Mouse (Mus musculus): ENCODE measurements around the gene Dpf3. TPM values are rescaled to one million over a fixed set of nuclear protein-coding genes. Genes with fewer than 3 reads are reported as not detected.

Gene Dpf3
- polyA plus RNA-seq, 1 experiment from 2014 or later = 19.3 TPM

DNA sequence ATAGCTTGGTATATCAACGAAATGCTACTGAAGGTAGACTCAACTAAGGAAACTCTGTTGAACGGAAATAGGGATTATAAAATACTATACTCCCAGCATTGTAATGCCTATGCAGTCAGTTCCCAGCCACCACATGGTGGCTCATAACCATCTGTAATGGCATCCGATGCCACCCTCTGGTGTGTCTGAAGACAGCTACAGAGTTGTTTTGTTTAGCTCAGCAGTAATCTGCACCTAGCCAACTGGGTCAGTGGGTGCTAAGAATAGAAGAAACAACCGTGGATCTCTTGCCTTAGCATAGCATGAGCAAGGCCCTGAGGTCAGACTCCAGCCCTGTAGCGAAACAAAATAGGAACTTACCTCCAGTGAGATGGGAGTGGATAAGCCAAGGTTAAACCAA is 36.8 kb upstream of the Dpf3 start:
- Histone ChIP-seq H3K9me3 (replicated peaks; ENCODE audit: control insufficient read depth, low read length, poor library complexity, severe bottlenecking) (no peaks in the 10 kb centered on the region), H3K4me2 (ENCODE audit: low read length) (no peak overlapping the region), H3K36me3 (ENCODE audit: control insufficient read depth, insufficient read depth, low read length) (0 out of 2 replicates have a peak, but pooled peaks cover 4% of the 10 kb centered on the region), H3K27ac (ENCODE audit: low read length) (no peak overlapping the region), H3K27me3 (ENCODE audit: control insufficient read depth, insufficient read depth, low read depth, low read length) (no peaks in the 10 kb centered on the region), H3K4me1 (ENCODE audit: control insufficient read depth, insufficient read depth, low read length) (peaks cover 14% of the 10 kb centered on the region), H3K9ac (ENCODE audit: low read depth, low read length) (no peak overlapping the region), H3K4me3 (ENCODE audit: low read depth, low read length) (no peak overlapping the region)
- WGBS = 77% methylated on average over 5 of the region's 5 CpGs
- no peak for ATAC-seq

DNA sequence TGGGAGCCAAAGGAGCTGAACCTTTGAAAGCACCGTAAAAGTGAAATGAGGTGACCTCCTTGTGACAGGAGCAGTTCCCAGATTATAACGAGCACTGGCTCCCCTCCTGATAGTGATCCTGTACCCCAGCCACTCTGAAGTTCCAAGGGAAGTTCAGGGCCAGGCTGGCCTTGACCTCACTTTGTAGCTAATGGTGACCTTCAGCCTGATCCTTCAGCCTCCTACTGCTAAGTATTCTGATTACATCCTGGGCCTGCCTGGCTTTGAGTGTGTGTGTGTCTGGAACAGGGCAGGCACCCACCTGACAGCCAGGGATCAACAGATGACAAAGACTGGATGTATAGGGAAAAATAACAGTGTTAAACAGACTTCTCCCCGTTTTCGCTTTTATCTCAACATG is 36.4 kb upstream of the Dpf3 start:
- ATAC-seq = no peak
- WGBS = 82% methylated on average over 4 of the region's 4 CpGs

DNA sequence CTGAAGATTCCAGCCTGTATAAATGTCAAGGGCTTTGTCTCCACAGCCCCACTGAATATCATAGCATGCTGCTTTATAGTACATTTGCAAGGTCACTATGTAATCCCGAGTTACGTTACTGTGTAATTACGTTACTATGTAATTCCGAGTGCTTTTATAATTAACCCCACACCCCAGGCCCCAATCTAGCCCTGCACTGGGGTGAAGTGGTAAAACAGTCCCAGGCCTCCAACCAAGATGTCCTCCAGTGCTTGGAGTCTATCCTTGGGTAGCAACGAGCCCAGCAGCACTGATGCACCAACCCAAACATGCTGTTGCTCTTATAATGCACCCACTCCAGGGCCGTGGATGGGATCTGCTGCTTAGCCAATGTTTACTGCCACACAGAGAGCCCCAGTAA is 35.5 kb upstream of the Dpf3 start:
- Histone ChIP-seq H3K27me3 (ENCODE audit: control insufficient read depth, insufficient read depth, low read depth, low read length) (no peaks in the 10 kb centered on the region), H3K36me3 (ENCODE audit: control insufficient read depth, insufficient read depth, low read length) (no peaks in the 10 kb centered on the region), H3K27ac (ENCODE audit: low read length) (no peak overlapping the region), H3K9me3 (replicated peaks; ENCODE audit: control insufficient read depth, low read length, poor library complexity, severe bottlenecking) (no peaks in the 10 kb centered on the region), H3K9ac (ENCODE audit: low read depth, low read length) (no peak overlapping the region), H3K4me3 (ENCODE audit: low read depth, low read length) (no peak overlapping the region), H3K4me2 (ENCODE audit: low read length) (no peak overlapping the region), H3K4me1 (ENCODE audit: control insufficient read depth, insufficient read depth, low read length) (peaks cover 14% of the 10 kb centered on the region)
- WGBS = 86% methylated on average over 6 of the region's 6 CpGs
- no peak for ATAC-seq

More for the DNA sequence above, 36.4 kb upstream of the Dpf3 start:
- no peaks in the 10 kb centered on the region for H3K27me3 ChIP-seq (ENCODE audit: control insufficient read depth, insufficient read depth, low read depth, low read length)
- H3K9me3 ChIP-seq (replicated peaks; ENCODE audit: control insufficient read depth, low read length, poor library complexity, severe bottlenecking) = no peaks in the 10 kb centered on the region
- no peak overlapping the region for H3K4me2 ChIP-seq (ENCODE audit: low read length)
- 0 out of 2 replicates have a peak, but pooled peaks cover under 1% of the 10 kb centered on the region for H3K36me3 ChIP-seq (ENCODE audit: control insufficient read depth, insufficient read depth, low read length)
- H3K4me3 ChIP-seq (ENCODE audit: low read depth, low read length) = no peak overlapping the region
- H3K9ac ChIP-seq (ENCODE audit: low read depth, low read length) = no peak overlapping the region
- no peak overlapping the region for H3K27ac ChIP-seq (ENCODE audit: low read length)
- H3K4me1 ChIP-seq (ENCODE audit: control insufficient read depth, insufficient read depth, low read length) = peaks cover 14% of the 10 kb centered on the region

DNA sequence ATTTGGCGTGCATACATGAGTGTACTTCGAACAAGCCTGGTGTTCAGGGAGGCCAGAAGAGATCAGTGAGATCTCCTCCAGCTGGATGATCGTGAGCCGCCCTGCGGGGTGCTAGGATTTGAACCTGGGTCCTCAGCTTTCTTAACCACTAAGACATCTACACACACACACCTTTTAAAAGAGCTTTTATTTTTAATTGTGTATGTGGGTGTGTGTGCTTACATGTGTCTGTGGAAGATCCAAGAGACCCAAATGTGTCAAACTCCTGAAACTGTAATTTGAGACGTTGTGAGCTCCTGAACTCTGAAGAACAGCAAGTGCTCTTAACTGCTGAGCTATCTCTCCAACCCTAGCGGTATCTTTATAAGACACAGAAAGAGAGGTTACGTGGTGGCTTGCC is 33.6 kb upstream of the Dpf3 start:
- no peak for ATAC-seq
- Histone ChIP-seq H3K27me3 (ENCODE audit: control insufficient read depth, insufficient read depth, low read depth, low read length) (no peaks in the 10 kb centered on the region), H3K27ac (ENCODE audit: low read length) (no peak overlapping the region), H3K9ac (ENCODE audit: low read depth, low read length) (peak overlapping the region; percentile 59), H3K36me3 (ENCODE audit: control insufficient read depth, insufficient read depth, low read length) (no peaks in the 10 kb centered on the region), H3K9me3 (replicated peaks; ENCODE audit: control insufficient read depth, low read length, poor library complexity, severe bottlenecking) (no peaks in the 10 kb centered on the region), H3K4me3 (ENCODE audit: low read depth, low read length) (peak overlapping the region; percentile 46), H3K4me1 (ENCODE audit: control insufficient read depth, insufficient read depth, low read length) (peaks cover 14% of the 10 kb centered on the region), H3K4me2 (ENCODE audit: low read length) (peak overlapping the region; percentile 61)
- 47% methylated on average over 8 of the region's 8 CpGs for WGBS

DNA sequence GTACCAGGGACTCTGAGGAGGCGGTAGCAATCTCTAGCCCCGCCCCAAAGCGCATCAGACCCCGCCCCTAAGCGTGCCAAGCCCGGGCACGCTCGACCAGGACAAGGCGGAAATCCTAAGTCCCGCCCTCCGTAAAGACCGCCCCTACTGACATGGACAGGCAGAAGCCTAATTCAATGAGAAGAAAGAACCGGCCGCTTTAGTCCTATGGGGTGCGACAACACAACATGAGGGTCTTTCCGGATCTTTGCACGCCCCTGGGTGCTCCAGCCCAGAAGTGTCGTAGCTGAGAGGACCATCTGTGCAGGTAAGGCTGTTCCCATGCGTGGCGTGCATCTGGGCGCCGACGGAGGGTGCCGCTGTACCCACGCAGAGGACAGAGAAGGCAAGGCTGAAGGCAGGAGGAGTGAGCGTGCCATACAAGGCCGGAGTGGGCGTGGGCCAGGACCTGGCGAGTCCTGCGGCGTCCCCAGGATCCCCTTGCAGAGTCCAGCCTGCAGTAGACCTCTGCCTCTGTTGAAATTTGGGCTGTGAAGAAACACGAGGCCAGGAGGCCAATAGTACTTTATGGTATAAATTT is 32.9 kb upstream of the Dpf3 start, which contains the start of gene Dcaf4:
Gene Dcaf4, plus strand, starts transcription at position 156 of the 580 bp plus-strand sequence.
- peak within 1 kb of the TSS; percentile 46 for H3K4me3 ChIP-seq (ENCODE audit: low read depth, low read length)
- H3K9me3 ChIP-seq (replicated peaks; ENCODE audit: control insufficient read depth, low read length, poor library complexity, severe bottlenecking) = no peaks in the 10 kb centered on the region
- H3K27ac ChIP-seq (ENCODE audit: low read length) = peak within 1 kb of the TSS; percentile 35
- no peaks in the 10 kb centered on the region for H3K36me3 ChIP-seq (ENCODE audit: control insufficient read depth, insufficient read depth, low read length)
- H3K4me1 ChIP-seq (ENCODE audit: control insufficient read depth, insufficient read depth, low read length) = peaks cover 14% of the 10 kb centered on the region
- peak within 1 kb of the TSS; percentile 59 for H3K9ac ChIP-seq (ENCODE audit: low read depth, low read length)
- H3K27me3 ChIP-seq (ENCODE audit: control insufficient read depth, insufficient read depth, low read depth, low read length) = no peaks in the 10 kb centered on the region
- peak; percentile 99 for ATAC-seq
- H3K4me2 ChIP-seq (ENCODE audit: low read length) = peak within 1 kb of the TSS; percentile 61
- under 1% methylated on average over 32 of the region's 32 CpGs for WGBS

DNA sequence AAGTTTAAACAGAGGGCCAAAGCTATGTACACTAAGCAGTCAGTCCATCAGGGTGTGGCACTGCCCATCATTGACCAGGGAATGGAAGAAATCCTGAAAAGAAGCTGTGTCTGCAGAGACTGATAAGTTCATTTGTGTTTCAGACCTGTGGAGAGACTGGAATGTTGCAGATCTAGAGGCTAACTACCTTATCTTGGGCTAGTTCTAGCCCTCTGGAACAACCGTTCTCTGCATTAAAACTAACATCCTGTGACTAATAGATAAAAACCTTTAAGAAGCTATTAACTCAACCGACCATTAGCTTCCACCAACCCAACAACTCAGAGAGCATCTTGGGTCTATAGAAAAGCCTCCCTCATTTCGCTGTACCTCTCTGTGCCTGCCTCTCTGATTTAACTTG is 30.1 kb upstream of the Dpf3 start:
- WGBS = 98% methylated on average over 3 of the region's 3 CpGs
- Histone ChIP-seq H3K4me2 (ENCODE audit: low read length) (no peak overlapping the region), H3K27ac (ENCODE audit: low read length) (no peak overlapping the region), H3K9ac (ENCODE audit: low read depth, low read length) (no peak overlapping the region), H3K9me3 (replicated peaks; ENCODE audit: control insufficient read depth, low read length, poor library complexity, severe bottlenecking) (no peaks in the 10 kb centered on the region), H3K36me3 (ENCODE audit: control insufficient read depth, insufficient read depth, low read length) (no peaks in the 10 kb centered on the region), H3K27me3 (ENCODE audit: control insufficient read depth, insufficient read depth, low read depth, low read length) (no peaks in the 10 kb centered on the region), H3K4me3 (ENCODE audit: low read depth, low read length) (no peak overlapping the region), H3K4me1 (ENCODE audit: control insufficient read depth, insufficient read depth, low read length) (peaks cover 16% of the 10 kb centered on the region)
- no peak for ATAC-seq

DNA sequence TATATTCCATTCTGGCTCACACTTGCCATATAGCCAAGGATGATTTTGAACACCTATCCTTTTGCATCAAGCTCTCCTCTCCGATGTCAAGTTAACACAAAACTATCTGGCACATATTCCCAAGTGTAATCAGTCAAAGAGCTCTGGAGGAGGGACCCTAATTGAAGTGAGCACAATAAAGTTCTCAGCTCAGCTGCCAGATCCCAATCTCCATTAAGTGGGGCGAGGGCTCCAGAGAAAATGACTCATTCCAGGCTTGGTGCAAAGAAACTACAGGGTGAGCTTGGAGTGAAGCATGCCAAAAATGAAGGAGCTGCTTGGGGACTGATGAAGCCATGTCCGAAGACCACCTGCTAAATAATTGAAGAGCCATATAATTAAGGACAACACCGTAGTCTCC is 26.7 kb upstream of the Dpf3 start:
- no peak overlapping the region for H3K4me2 ChIP-seq (ENCODE audit: low read length)
- H3K4me1 ChIP-seq (ENCODE audit: control insufficient read depth, insufficient read depth, low read length) = 0 out of 2 replicates have a peak, but pooled peaks cover 4% of the 10 kb centered on the region
- 56% methylated on average over 4 of the region's 4 CpGs for WGBS
- no peak overlapping the region for H3K27ac ChIP-seq (ENCODE audit: low read length)
- no peak overlapping the region for H3K4me3 ChIP-seq (ENCODE audit: low read depth, low read length)
- H3K9ac ChIP-seq (ENCODE audit: low read depth, low read length) = no peak overlapping the region
- ATAC-seq = no peak
- H3K36me3 ChIP-seq (ENCODE audit: control insufficient read depth, insufficient read depth, low read length) = no peaks in the 10 kb centered on the region
- H3K9me3 ChIP-seq (replicated peaks; ENCODE audit: control insufficient read depth, low read length, poor library complexity, severe bottlenecking) = no peaks in the 10 kb centered on the region
- no peaks in the 10 kb centered on the region for H3K27me3 ChIP-seq (ENCODE audit: control insufficient read depth, insufficient read depth, low read depth, low read length)

DNA sequence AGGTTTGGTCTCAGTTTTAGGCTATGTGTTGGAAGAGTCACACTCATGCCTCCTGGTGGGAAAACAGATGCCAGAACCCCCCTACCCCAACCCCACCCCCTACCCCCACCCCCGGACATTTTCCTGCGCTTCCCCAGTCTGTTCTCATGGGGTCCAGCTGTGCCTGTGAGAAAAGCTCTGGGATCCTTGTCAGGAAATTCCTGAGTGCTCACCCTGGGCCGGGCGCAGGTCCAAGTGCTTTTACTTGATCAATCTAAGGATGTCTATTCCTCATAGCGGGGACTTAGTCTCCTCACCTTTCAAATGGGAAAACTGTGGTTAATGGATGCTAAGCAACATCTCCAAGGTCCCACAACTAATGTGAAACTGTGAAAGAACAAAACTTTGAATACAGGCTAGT is 25.7 kb upstream of the Dpf3 start:
- 0 out of 2 replicates have a peak, but pooled peaks cover 4% of the 10 kb centered on the region for H3K4me1 ChIP-seq (ENCODE audit: control insufficient read depth, insufficient read depth, low read length)
- ATAC-seq = 0 out of 2 replicates have a peak, but pooled peaks have one; percentile 36
- WGBS = 33% methylated on average over 5 of the region's 5 CpGs
- H3K27me3 ChIP-seq (ENCODE audit: control insufficient read depth, insufficient read depth, low read depth, low read length) = no peaks in the 10 kb centered on the region
- H3K9ac ChIP-seq (ENCODE audit: low read depth, low read length) = no peak overlapping the region
- H3K4me3 ChIP-seq (ENCODE audit: low read depth, low read length) = no peak overlapping the region
- no peak overlapping the region for H3K4me2 ChIP-seq (ENCODE audit: low read length)
- no peaks in the 10 kb centered on the region for H3K36me3 ChIP-seq (ENCODE audit: control insufficient read depth, insufficient read depth, low read length)
- no peaks in the 10 kb centered on the region for H3K9me3 ChIP-seq (replicated peaks; ENCODE audit: control insufficient read depth, low read length, poor library complexity, severe bottlenecking)
- H3K27ac ChIP-seq (ENCODE audit: low read length) = no peak overlapping the region

DNA sequence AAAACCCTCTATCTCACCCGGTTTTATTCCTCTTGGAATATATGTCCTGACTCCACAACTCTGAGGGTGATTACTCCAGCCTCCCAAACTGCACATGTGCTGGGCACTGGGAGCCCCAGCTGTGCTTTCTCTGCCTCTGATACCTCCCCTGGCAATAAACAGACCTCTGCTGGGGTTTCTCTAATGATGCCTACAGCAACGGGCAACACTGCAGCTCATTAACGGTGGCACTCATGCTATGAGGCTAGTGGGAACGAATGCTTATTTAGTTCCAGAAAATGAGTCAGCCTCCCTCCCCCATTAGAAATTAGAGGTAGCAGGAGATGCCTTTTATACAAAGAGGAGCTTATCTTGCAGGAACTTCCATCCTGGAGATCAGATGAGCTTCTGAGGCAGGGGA is 25.3 kb upstream of the Dpf3 start:
- no peak for ATAC-seq

More for the DNA sequence above, 25.3 kb upstream of the Dpf3 start:
- H3K27me3 ChIP-seq (ENCODE audit: control insufficient read depth, insufficient read depth, low read depth, low read length) = no peaks in the 10 kb centered on the region
- no peak overlapping the region for H3K4me3 ChIP-seq (ENCODE audit: low read depth, low read length)
- no peaks in the 10 kb centered on the region for H3K9me3 ChIP-seq (replicated peaks; ENCODE audit: control insufficient read depth, low read length, poor library complexity, severe bottlenecking)
- H3K36me3 ChIP-seq (ENCODE audit: control insufficient read depth, insufficient read depth, low read length) = no peaks in the 10 kb centered on the region
- H3K4me2 ChIP-seq (ENCODE audit: low read length) = no peak overlapping the region
- no peak overlapping the region for H3K27ac ChIP-seq (ENCODE audit: low read length)
- 0 out of 2 replicates have a peak, but pooled peaks cover 4% of the 10 kb centered on the region for H3K4me1 ChIP-seq (ENCODE audit: control insufficient read depth, insufficient read depth, low read length)
- H3K9ac ChIP-seq (ENCODE audit: low read depth, low read length) = no peak overlapping the region
- WGBS = 26% methylated on average over 4 of the region's 4 CpGs
